Mouse (Mus musculus): ENCODE measurements at regions not wholly inside any gene's neighbourhood (a gene's known extent, or its start where the extent isn't known, plus 50 kb on each side); places are given as distances from the start of the nearest gene placed in this dataset.

DNA sequence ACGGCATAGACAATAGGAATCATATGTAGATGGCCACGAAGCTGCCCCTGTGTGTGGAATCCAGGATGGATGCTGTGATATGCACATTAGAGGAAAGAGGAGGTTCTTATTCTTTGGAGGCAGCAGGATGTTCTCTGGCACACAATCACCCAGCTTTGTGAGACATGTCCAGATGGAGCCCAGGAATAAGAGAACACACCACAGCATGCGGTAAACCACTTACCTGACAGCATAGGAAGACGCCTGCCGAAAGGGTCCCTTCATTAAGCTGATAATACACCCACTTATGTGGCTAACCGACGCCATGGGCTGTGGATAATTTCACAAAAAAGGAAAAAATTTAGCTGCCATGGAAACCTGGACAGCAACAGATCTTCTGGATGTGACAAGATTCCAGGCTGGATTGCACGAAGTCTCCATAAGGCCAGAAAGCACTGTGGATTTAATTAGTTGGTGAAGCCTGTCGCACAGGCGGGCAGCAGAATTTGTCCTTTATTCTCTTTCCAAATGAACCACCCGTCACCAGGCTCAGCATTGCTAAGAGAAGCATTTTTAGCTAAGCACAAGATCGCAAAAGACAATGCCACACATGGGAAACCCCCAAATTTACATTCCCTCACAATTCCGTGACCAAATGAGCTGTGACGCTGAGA is 61.5 kb upstream of the Nrp1 start:
- DNase-seq (ENCODE audit: low spot score in 2 of 2): peak; percentile 37 to 45

- DNase-seq (ENCODE audit: low spot score in 2 of 2): no peak
These were observed 56.1 kb upstream of the Nrp1 start for GRCm38 (mm10) chr8:128302322-128302721.
